ENCODE assay signal across 9 mouse cellular contexts in the genomic region with DNA sequence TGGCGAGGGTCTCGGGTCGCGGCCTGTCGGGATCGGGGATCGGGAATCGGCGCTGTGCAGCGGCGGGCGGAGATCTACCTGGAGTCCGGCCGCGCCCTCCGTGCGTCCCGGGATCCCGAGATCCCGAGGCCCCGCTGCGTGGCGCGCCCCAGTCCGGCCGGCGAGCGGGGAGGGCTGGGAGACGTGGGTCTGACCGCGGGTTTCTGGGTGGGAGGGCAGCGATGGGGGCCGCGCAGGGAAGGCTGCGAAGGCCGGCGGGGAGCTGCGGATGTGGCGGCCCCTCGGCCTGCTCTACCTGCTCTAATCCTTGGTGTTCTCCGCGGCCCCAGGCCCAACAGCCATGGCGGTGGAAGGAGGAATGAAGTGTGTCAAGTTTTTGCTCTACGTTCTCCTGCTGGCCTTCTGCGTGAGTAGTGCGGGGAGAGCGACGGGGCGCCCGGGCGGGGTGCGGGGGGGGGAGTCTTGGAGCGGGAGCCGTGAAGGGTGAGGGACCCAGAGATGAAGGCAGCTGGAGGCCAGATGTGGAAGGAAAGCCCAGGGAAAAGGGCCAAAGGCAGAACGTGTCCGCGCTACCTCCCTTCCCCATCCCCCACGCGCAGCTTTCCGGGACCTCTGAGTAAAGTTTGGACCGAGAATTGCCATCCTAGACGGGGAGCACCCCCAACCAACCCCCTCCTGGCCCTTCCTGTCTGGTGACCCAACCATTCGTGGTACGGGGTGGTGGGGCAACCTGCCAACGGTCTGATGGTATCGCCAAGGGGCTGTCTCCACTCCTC. TPM values are rescaled to one million over a fixed set of nuclear protein-coding genes. Genes with fewer than 3 reads are reported as not detected.
DNase-seq lines count a peak whose midpoint lies in the region; ATAC-seq and TF ChIP-seq lines count a peak whose summit lies in the region.
"Had no signal": no experiment of that assay in that cellular context is flagged by ENCODE, and none has a peak within 500 bp of the region (broad histone marks: within the 10 kb centered on the region; RNA-seq: fewer than 3 reads in every experiment).

No protein-coding gene starts in this region.

- 3% methylated on average over 63 of the region's 66 CpGs for WGBS in forebrain, postnatal 0 days
- WGBS in intestine, embryonic 14.5 days: under 1% methylated on average over 65 of the region's 66 CpGs
- WGBS in liver, embryonic 13.5 days (ENCODE audit: insufficient replicate concordance): 3% methylated on average over 64 of the region's 66 CpGs

- no peaks in the 10 kb centered on the region; the same call in 1 of the 2 replicates for H3K36me3 ChIP-seq in erythroblast, embryonic 14.5 days (ENCODE audit: control insufficient read depth)
- H3K36me3 ChIP-seq in forebrain, postnatal 0 days (ENCODE audit: insufficient read depth): no peaks in the 10 kb centered on the region
- peaks cover 33% of the 10 kb centered on the region for H3K36me3 ChIP-seq in intestine, embryonic 14.5 days (ENCODE audit: control insufficient read depth, insufficient read depth, low read length)
- H3K36me3 ChIP-seq in liver, embryonic 13.5 days: no peaks in the 10 kb centered on the region; the same call in 1 of the 2 replicates
- H3K36me3 ChIP-seq in myocyte (ENCODE audit: control insufficient read depth, insufficient read depth): peaks cover 39% of the 10 kb centered on the region
- H3K36me3 ChIP-seq: G1E had no signal

- H3K79me2 ChIP-seq in myocyte (ENCODE audit: control insufficient read depth, insufficient read depth): peaks cover 60% of the 10 kb centered on the region

- peak overlapping the region; percentile 90 for H3K4me2 ChIP-seq in forebrain, postnatal 0 days (ENCODE audit: low read depth)
- peak overlapping the region; percentile 69 for H3K4me2 ChIP-seq in intestine, embryonic 14.5 days (ENCODE audit: low read length)
- peak overlapping the region; percentile 72 for H3K4me2 ChIP-seq in liver, embryonic 13.5 days
- peak overlapping the region; percentile 93 for H3K4me2 ChIP-seq in myocyte (ENCODE audit: low read depth)

- H3K4me3 ChIP-seq in erythroblast, embryonic 14.5 days (replicated peaks): peak overlapping the region; percentile 54
- peak overlapping the region; percentile 74 for H3K4me3 ChIP-seq in forebrain, postnatal 0 days (ENCODE audit: low read depth, low read length)
- peak overlapping the region; percentile 83 for H3K4me3 ChIP-seq in intestine, embryonic 14.5 days (ENCODE audit: low read depth, low read length)
- peak overlapping the region; percentile 67 for H3K4me3 ChIP-seq in liver, embryonic 13.5 days (replicated peaks)
- peak overlapping the region; percentile 96 for H3K4me3 ChIP-seq in myocyte

- peaks cover 58% of the 10 kb centered on the region for H3K27me3 ChIP-seq in erythroblast, embryonic 14.5 days (ENCODE audit: control insufficient read depth)
- H3K27me3 ChIP-seq in forebrain, postnatal 0 days (ENCODE audit: insufficient read depth, low read length): no peaks in the 10 kb centered on the region
- no peaks in the 10 kb centered on the region for H3K27me3 ChIP-seq in intestine, embryonic 14.5 days (replicated peaks; ENCODE audit: control insufficient read depth, insufficient read depth, low read length)
- H3K27me3 ChIP-seq in liver, embryonic 13.5 days: peaks cover 37% of the 10 kb centered on the region
- H3K27me3 ChIP-seq in myocyte (ENCODE audit: control insufficient read depth, insufficient read depth, insufficient read length): no peaks in the 10 kb centered on the region

- no peak for ATAC-seq in erythroblast, adult 5-6 weeks (replicated peaks; ENCODE audit: low FRiP score, poor library complexity, severe bottlenecking)
- peak; percentile 55 for ATAC-seq in forebrain, postnatal 0 days
- ATAC-seq in intestine, embryonic 14.5 days (replicated peaks; ENCODE audit: low FRiP score, low TSS enrichment, low read depth): peak; percentile 28
- 0 out of 2 replicates have a peak, but pooled peaks have one; percentile 11 for ATAC-seq in liver, embryonic 13.5 days (ENCODE audit: low read depth)

- peak overlapping the region; percentile 40; the same call in 1 of the 2 replicates for H3K27ac ChIP-seq in forebrain, postnatal 0 days (ENCODE audit: low read depth, low read length)
- peak overlapping the region; percentile 89 for H3K27ac ChIP-seq in intestine, embryonic 14.5 days (ENCODE audit: low read depth)
- peak overlapping the region; percentile 23; the same call in 1 of the 2 replicates for H3K27ac ChIP-seq in liver, embryonic 13.5 days

- no peak for TF ChIP-seq CTCF in forebrain, postnatal 0 days (IDR thresholded peaks at IDR 0.05; ENCODE audit: low read depth)

- TF ChIP-seq POLR2A in myocyte (IDR thresholded peaks at IDR 0.05; ENCODE audit: insufficient read length, low read depth): peak; percentile 40

- DNase-seq in adrenal gland, postnatal 10 days: peak; percentile 70
- DNase-seq in forebrain, postnatal 0 days: peak; percentile 54
- peak; percentile 77 for DNase-seq in intestine, embryonic 14.5 days (ENCODE audit: low spot score)
- DNase-seq in liver, embryonic 13.5 days: no peak
- DNase-seq in thymus, postnatal 4 days: no peak

- no peaks in the 10 kb centered on the region; the same call in 1 of the 2 replicates for H3K9me3 ChIP-seq in erythroblast, embryonic 14.5 days (ENCODE audit: control insufficient read depth, low read length)
- no peaks in the 10 kb centered on the region for H3K9me3 ChIP-seq in forebrain, postnatal 0 days (ENCODE audit: low read length)
- H3K9me3 ChIP-seq in intestine, embryonic 14.5 days (ENCODE audit: control insufficient read depth, low read length): no peaks in the 10 kb centered on the region
- no peaks in the 10 kb centered on the region for H3K9me3 ChIP-seq in liver, embryonic 13.5 days (replicated peaks)
- H3K9me3 ChIP-seq: G1E had no signal

- H3ac ChIP-seq in myocyte (ENCODE audit: control insufficient read depth, insufficient read length): peak overlapping the region; percentile 90

- H3K9ac ChIP-seq in forebrain, postnatal 0 days: peak overlapping the region; percentile 69
- peak overlapping the region; percentile 97 for H3K9ac ChIP-seq in intestine, embryonic 14.5 days (ENCODE audit: low read length)
- H3K9ac ChIP-seq in liver, embryonic 13.5 days: peak overlapping the region; percentile 70

- H3K4me1 ChIP-seq in erythroblast, embryonic 14.5 days (ENCODE audit: control insufficient read depth): peaks cover 6% of the 10 kb centered on the region
- no peaks in the 10 kb centered on the region for H3K4me1 ChIP-seq in forebrain, postnatal 0 days (ENCODE audit: insufficient read depth)
- H3K4me1 ChIP-seq in intestine, embryonic 14.5 days (replicated peaks; ENCODE audit: control insufficient read depth, insufficient read depth, low read length): peaks cover 15% of the 10 kb centered on the region; the same call in 1 of the 2 replicates
- H3K4me1 ChIP-seq in liver, embryonic 13.5 days (replicated peaks): peaks cover 16% of the 10 kb centered on the region

RNA-seq across cellular contexts. Expression of a gene that starts 9.5 kb away (rescaled TPM):
- 0.04 and 0.21 TPM in 2 replicates for polyA plus RNA-seq in erythroblast, embryonic 14.5 days (2012)
- 90.9 and 115 TPM in 2 replicates for total RNA-seq in erythroblast, adult 5-6 weeks (2015; ENCODE audit: low replicate concordance)
- 27.2 and 35.5 TPM in 2 replicates for total RNA-seq in erythroblast, adult 5-6 weeks (2017; ENCODE audit: low replicate concordance)
- 100 to 1,000 TPM; 243 to 263 TPM for total RNA-seq in adrenal gland, postnatal 10 days (2021)
- total RNA-seq in forebrain, postnatal 0 days (2014; rRNA removed): 11.7 and 25.2 TPM in 2 replicates
- 168 and 188 TPM in 2 replicates for polyA plus RNA-seq in forebrain, postnatal 0 days (2015; fragmentation: Nextera tagmentation; extraction: Ambion mirVana)
- 558 and 572 TPM in 2 replicates for polyA plus RNA-seq in intestine, embryonic 14.5 days (2014; fragmentation: Nextera tagmentation; extraction: Ambion mirVana)
- 118 and 119 TPM in 2 replicates for polyA plus RNA-seq in liver, embryonic 13.5 days (2015; fragmentation: Nextera tagmentation; extraction: Ambion mirVana)
- 2,403 TPM for polyA plus RNA-seq in myocyte (2012; fragmentation: generic; extraction: Trizol)

RNA-seq across cellular contexts. Expression of a gene that starts 12.4 kb away (rescaled TPM):
- polyA plus RNA-seq in erythroblast, embryonic 14.5 days (2012): 0.06 and 0.17 TPM in 2 replicates
- 5.0 TPM in 1 of 2 replicates, not detected in the other for total RNA-seq in erythroblast, adult 5-6 weeks (2015; ENCODE audit: low replicate concordance)
- 1.1 TPM in 1 of 2 replicates, not detected in the other for total RNA-seq in erythroblast, adult 5-6 weeks (2017; ENCODE audit: low replicate concordance)
- total RNA-seq in adrenal gland, postnatal 10 days (2021): 10 to 100 TPM; 16.4 to 22.8 TPM
- 4.1 and 5.8 TPM in 2 replicates for total RNA-seq in forebrain, postnatal 0 days (2014; rRNA removed)
- polyA plus RNA-seq in forebrain, postnatal 0 days (2015; fragmentation: Nextera tagmentation; extraction: Ambion mirVana): 6.9 and 10.2 TPM in 2 replicates
- 8.9 and 11.5 TPM in 2 replicates for polyA plus RNA-seq in intestine, embryonic 14.5 days (2014; fragmentation: Nextera tagmentation; extraction: Ambion mirVana)
- 10.5 and 10.6 TPM in 2 replicates for polyA plus RNA-seq in liver, embryonic 13.5 days (2015; fragmentation: Nextera tagmentation; extraction: Ambion mirVana)
- polyA plus RNA-seq in myocyte (2012; fragmentation: generic; extraction: Trizol): 63.3 TPM

RNA-seq across cellular contexts. Expression of a gene that starts 13.6 kb away (rescaled TPM):
- 16.6 and 25.2 TPM in 2 replicates for polyA plus RNA-seq in erythroblast, embryonic 14.5 days (2012)
- 25.4 and 37.0 TPM in 2 replicates for total RNA-seq in erythroblast, adult 5-6 weeks (2015; ENCODE audit: low replicate concordance)
- 22.7 and 24.7 TPM in 2 replicates for total RNA-seq in erythroblast, adult 5-6 weeks (2017; ENCODE audit: low replicate concordance)
- total RNA-seq in adrenal gland, postnatal 10 days (2021): 100 to 1,000 TPM; 216 to 240 TPM
- total RNA-seq in forebrain, postnatal 0 days (2014; rRNA removed): 120 and 149 TPM in 2 replicates
- polyA plus RNA-seq in forebrain, postnatal 0 days (2015; fragmentation: Nextera tagmentation; extraction: Ambion mirVana): 246 and 305 TPM in 2 replicates
- 218 and 228 TPM in 2 replicates for polyA plus RNA-seq in intestine, embryonic 14.5 days (2014; fragmentation: Nextera tagmentation; extraction: Ambion mirVana)
- 81.9 and 87.1 TPM in 2 replicates for polyA plus RNA-seq in liver, embryonic 13.5 days (2015; fragmentation: Nextera tagmentation; extraction: Ambion mirVana)
- polyA plus RNA-seq in myocyte (2012; fragmentation: generic; extraction: Trizol): 238 TPM

RNA-seq across cellular contexts. Expression of a gene that starts 18.7 kb away (rescaled TPM):
- polyA plus RNA-seq in erythroblast, embryonic 14.5 days (2012): not detected in 2 replicates
- not detected in 2 replicates for total RNA-seq in erythroblast, adult 5-6 weeks (2015; ENCODE audit: low replicate concordance)
- not detected in 2 replicates for total RNA-seq in erythroblast, adult 5-6 weeks (2017; ENCODE audit: low replicate concordance)
- 1 to 10 TPM; 3.0 to 4.5 TPM for total RNA-seq in adrenal gland, postnatal 10 days (2021)
- 15.7 and 19.1 TPM in 2 replicates for total RNA-seq in forebrain, postnatal 0 days (2014; rRNA removed)
- 4.3 and 6.7 TPM in 2 replicates for polyA plus RNA-seq in forebrain, postnatal 0 days (2015; fragmentation: Nextera tagmentation; extraction: Ambion mirVana)
- 4.5 and 5.3 TPM in 2 replicates for polyA plus RNA-seq in intestine, embryonic 14.5 days (2014; fragmentation: Nextera tagmentation; extraction: Ambion mirVana)
- 0.43 and 0.66 TPM in 2 replicates for polyA plus RNA-seq in liver, embryonic 13.5 days (2015; fragmentation: Nextera tagmentation; extraction: Ambion mirVana)
- 17.9 TPM for polyA plus RNA-seq in myocyte (2012; fragmentation: generic; extraction: Trizol)

RNA-seq across cellular contexts. Expression of a gene that starts 23.4 kb away (rescaled TPM):
- polyA plus RNA-seq in erythroblast, embryonic 14.5 days (2012): 0.07 TPM in 1 of 2 replicates, not detected in the other
- not detected in 2 replicates for total RNA-seq in erythroblast, adult 5-6 weeks (2015; ENCODE audit: low replicate concordance)
- not detected in 2 replicates for total RNA-seq in erythroblast, adult 5-6 weeks (2017; ENCODE audit: low replicate concordance)
- 10 to 100 TPM; 24.4 to 36.7 TPM for total RNA-seq in adrenal gland, postnatal 10 days (2021)
- total RNA-seq in forebrain, postnatal 0 days (2014; rRNA removed): 7.7 and 12.7 TPM in 2 replicates
- polyA plus RNA-seq in forebrain, postnatal 0 days (2015; fragmentation: Nextera tagmentation; extraction: Ambion mirVana): 5.8 and 7.7 TPM in 2 replicates
- polyA plus RNA-seq in intestine, embryonic 14.5 days (2014; fragmentation: Nextera tagmentation; extraction: Ambion mirVana): 2.1 and 2.3 TPM in 2 replicates
- polyA plus RNA-seq in liver, embryonic 13.5 days (2015; fragmentation: Nextera tagmentation; extraction: Ambion mirVana): 0.12 and 0.41 TPM in 2 replicates
- polyA plus RNA-seq in myocyte (2012; fragmentation: generic; extraction: Trizol): 635 TPM

Comparison
In these comparisons a context has a peak if more than half of its experiments do, and no peak if none do; other contexts are left out.
1. DNase-seq: peak in adrenal gland, postnatal 10 days (single experiment), forebrain, postnatal 0 days (single experiment) and intestine, embryonic 14.5 days (single experiment); none in liver, embryonic 13.5 days (single experiment) and thymus, postnatal 4 days (single experiment).
2. H3K27ac ChIP-seq: peak in every context shown above with its lines; median percentile 89 in intestine, embryonic 14.5 days; 40 in forebrain, postnatal 0 days; 23 in liver, embryonic 13.5 days.
3. RNA of a gene that starts 9.5 kb away (polyA plus RNA-seq): 2,403 TPM in myocyte (single experiment), 558 to 572 TPM in intestine, embryonic 14.5 days, 168 to 188 TPM in forebrain, postnatal 0 days and 118 to 119 TPM in liver, embryonic 13.5 days; 0.04 to 0.21 TPM in erythroblast, embryonic 14.5 days; every median in the first group is over 10 times any median in the second.
4. Peak in every context shown above with its lines, with median percentiles within 50 percentile points of each other: H3K4me3 ChIP-seq, H3K4me2 ChIP-seq and H3K9ac ChIP-seq.